ENCODE assay signal across 8 mouse cellular contexts in genomic region chr7:44590402-44591347, GRCm38 (mm10). TPM values are rescaled to one million over a fixed set of nuclear protein-coding genes. Genes with fewer than 3 reads are reported as not detected.
A peak's percentile ranks its signal among the peaks of the same experiment; 100 is the strongest.
DNase-seq lines count a peak whose midpoint lies in the region; ATAC-seq lines count a peak whose summit lies in the region.

TSS of gene Kcnc3 (plus strand) at chr7:44590664.

- peaks cover under 1% of the 10 kb centered on the region; the same call in 1 of the 2 replicates for H3K36me3 ChIP-seq in embryonic facial prominence, embryonic 10.5 days (replicated peaks)
- H3K36me3 ChIP-seq in intestine, embryonic 16.5 days (ENCODE audit: control insufficient read depth, insufficient read depth, low read length): no peaks in the 10 kb centered on the region

- H3K9me3 ChIP-seq in embryonic facial prominence, embryonic 10.5 days: no peaks in the 10 kb centered on the region
- no peaks in the 10 kb centered on the region for H3K9me3 ChIP-seq in intestine, embryonic 16.5 days (ENCODE audit: control insufficient read depth, low read length)

- WGBS in embryonic facial prominence, embryonic 10.5 days: under 1% methylated on average over 80 of the region's 80 CpGs
- under 1% methylated on average over 79 of the region's 80 CpGs for WGBS in intestine, embryonic 16.5 days

- peak; percentile 94 for DNase-seq in adrenal gland, postnatal 14 days
- peak; percentile 98 for DNase-seq in embryonic facial prominence, embryonic 10.5 days (ENCODE audit: low spot score)
- DNase-seq in gonadal fat pad, adult 2 months (ENCODE audit: low read depth): peak; percentile 28
- DNase-seq in left cerebral cortex, postnatal 14 days (ENCODE audit: low spot score in 2 of 2): peak; percentile 92 to 97
- peak; percentile 97 to 99 for DNase-seq in right cerebral cortex, postnatal 10 days (ENCODE audit: low spot score in 2 of 2)
- DNase-seq in urinary bladder, postnatal 10 days (ENCODE audit: low spot score): peak; percentile 41

- peak within 1 kb of the TSS; percentile 49 for H3K27ac ChIP-seq in embryonic facial prominence, embryonic 10.5 days (replicated peaks)
- no peak within 1 kb of the TSS for H3K27ac ChIP-seq in intestine, embryonic 16.5 days (ENCODE audit: low read length)

- peaks cover 78% of the 10 kb centered on the region for H3K27me3 ChIP-seq in embryonic facial prominence, embryonic 10.5 days (replicated peaks; ENCODE audit: low read depth, poor library complexity, severe bottlenecking)
- H3K27me3 ChIP-seq in intestine, embryonic 16.5 days (replicated peaks; ENCODE audit: control insufficient read depth, insufficient read depth, low read length): peaks cover 62% of the 10 kb centered on the region

- peak; percentile 95 for ATAC-seq in intestine, embryonic 16.5 days
- peak; percentile 95 for ATAC-seq in megakaryocyte-erythroid progenitor cell, adult 5-6 weeks (replicated peaks; ENCODE audit: low FRiP score, low TSS enrichment, poor library complexity, severe bottlenecking)

- peak within 1 kb of the TSS; percentile 66 for H3K9ac ChIP-seq in intestine, embryonic 16.5 days (ENCODE audit: low read depth, low read length)

- peaks cover 81% of the 10 kb centered on the region for H3K4me1 ChIP-seq in embryonic facial prominence, embryonic 10.5 days
- H3K4me1 ChIP-seq in intestine, embryonic 16.5 days (ENCODE audit: control insufficient read depth, insufficient read depth, low read length): peaks cover 17% of the 10 kb centered on the region

- peak within 1 kb of the TSS; percentile 99 for H3K4me2 ChIP-seq in intestine, embryonic 16.5 days (ENCODE audit: low read depth, low read length)

- intact Hi-C loops in left cerebral cortex, postnatal 14 days (cut with DNase I): no loop called here

- peak within 1 kb of the TSS; percentile 77 for H3K4me3 ChIP-seq in embryonic facial prominence, embryonic 10.5 days
- H3K4me3 ChIP-seq in intestine, embryonic 16.5 days (ENCODE audit: low read length): peak within 1 kb of the TSS; percentile 60

RNA-seq across cellular contexts. Expression of gene Kcnc3, which starts in this region (rescaled TPM):
- total RNA-seq in adrenal gland, postnatal 14 days (2021): 5.5 and 6.8 TPM in 2 replicates
- 0.44 and 0.63 TPM in 2 replicates for polyA plus RNA-seq in embryonic facial prominence, embryonic 10.5 days (2016; fragmentation: Nextera tagmentation; extraction: Ambion mirVana)
- polyA plus RNA-seq in gonadal fat pad, adult 2 months (2012; rRNA removed): 16.7 and 24.5 TPM in 2 replicates
- 0.20 and 0.22 TPM in 2 replicates for polyA plus RNA-seq in intestine, embryonic 16.5 days (2015; fragmentation: Nextera tagmentation; extraction: Ambion mirVana)
- total RNA-seq in left cerebral cortex, postnatal 14 days (2021): 10 to 100 TPM; 74.2 to 75.5 TPM
- 1.9 and 7.9 TPM in 2 replicates for total RNA-seq in megakaryocyte-erythroid progenitor cell, adult 5-6 weeks (2014; fragmentation: Nextera tagmentation)
- total RNA-seq in megakaryocyte-erythroid progenitor cell, adult 5-6 weeks (2017): 0.11 TPM in 1 of 2 replicates, not detected in the other

Comparison
In these comparisons a context has a peak if more than half of its experiments do, and no peak if none do; other contexts are left out.
1. RNA of gene Kcnc3 (polyA plus RNA-seq): 16.7 to 24.5 TPM in gonadal fat pad, adult 2 months; 0.44 to 0.63 TPM in embryonic facial prominence, embryonic 10.5 days and 0.20 to 0.22 TPM in intestine, embryonic 16.5 days; every median in the first group is over 10 times any median in the second.
2. Peak in DNase-seq, H3K4me3 ChIP-seq and H3K27ac ChIP-seq in embryonic facial prominence, embryonic 10.5 days; RNA of the gene not detected or under 1 TPM.
3. Peak in ATAC-seq, H3K4me3 ChIP-seq, H3K9ac ChIP-seq and H3K4me2 ChIP-seq in intestine, embryonic 16.5 days; RNA of the gene not detected or under 1 TPM.
4. DNase-seq: peak in every context shown above with its lines; median percentile 98 in embryonic facial prominence, embryonic 10.5 days; 98 in right cerebral cortex, postnatal 10 days; 94 in left cerebral cortex, postnatal 14 days; 94 in adrenal gland, postnatal 14 days; 41 in urinary bladder, postnatal 10 days; 28 in gonadal fat pad, adult 2 months.